ENCODE assay signal across 9 mouse cellular contexts in the genomic region with DNA sequence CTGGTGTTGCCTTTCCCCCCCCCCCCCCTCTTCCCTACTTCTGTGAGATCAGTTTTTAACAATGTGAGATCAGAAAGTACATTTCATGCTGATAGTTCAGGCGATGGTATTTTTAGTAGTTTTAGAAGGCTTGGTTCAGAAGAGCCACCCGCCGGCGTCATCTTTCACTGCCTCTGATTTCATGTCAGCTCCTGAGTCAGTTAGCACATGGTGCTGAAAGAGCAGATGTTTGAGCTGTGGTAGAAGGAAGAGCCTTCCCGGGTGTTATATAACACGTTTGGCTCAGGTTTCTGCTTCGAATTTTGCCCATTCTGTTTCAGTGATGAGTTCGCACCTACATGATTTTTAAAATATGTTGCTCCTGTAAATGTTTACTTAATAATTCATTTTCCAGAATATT.
DNase-seq lines count a peak whose midpoint lies in the region; ATAC-seq lines count a peak whose summit lies in the region.
"Had no signal": no experiment of that assay in that cellular context is flagged by ENCODE, and none has a peak within 500 bp of the region (broad histone marks: within the 10 kb centered on the region; RNA-seq: fewer than 3 reads in every experiment).

No protein-coding gene starts in this region.

- no peaks in the 10 kb centered on the region for H3K4me1 ChIP-seq in midbrain, embryonic 11.5 days (ENCODE audit: control insufficient read depth, insufficient read depth, low read length)
- no peaks in the 10 kb centered on the region for H3K4me1 ChIP-seq in midbrain, embryonic 10.5 days

- H3K4me2 ChIP-seq in midbrain, embryonic 11.5 days: no peak overlapping the region
- H3K4me2 ChIP-seq: liver, embryonic 15.5 days had no signal

- no peak overlapping the region for H3K27ac ChIP-seq in midbrain, embryonic 11.5 days (ENCODE audit: low read depth, low read length)
- no peak overlapping the region for H3K27ac ChIP-seq in midbrain, embryonic 10.5 days (replicated peaks)
- H3K27ac ChIP-seq: liver, embryonic 15.5 days had no signal

- 79% methylated on average over 8 of the region's 8 CpGs for WGBS in midbrain, embryonic 11.5 days
- 84% methylated on average over 8 of the region's 8 CpGs for WGBS in midbrain, embryonic 10.5 days

- no peaks in the 10 kb centered on the region for H3K27me3 ChIP-seq in midbrain, embryonic 11.5 days (ENCODE audit: control insufficient read depth, insufficient read depth, low read length)
- H3K27me3 ChIP-seq in midbrain, embryonic 10.5 days (ENCODE audit: low read depth, poor library complexity, severe bottlenecking): no peaks in the 10 kb centered on the region
- H3K27me3 ChIP-seq: liver, embryonic 15.5 days had no signal

- no peak overlapping the region for H3K9ac ChIP-seq in midbrain, embryonic 11.5 days (ENCODE audit: low read length)
- H3K9ac ChIP-seq: liver, embryonic 15.5 days had no signal

- no peak overlapping the region for H3K4me3 ChIP-seq in midbrain, embryonic 11.5 days (ENCODE audit: low read depth, low read length)
- no peak overlapping the region for H3K4me3 ChIP-seq in midbrain, embryonic 10.5 days
- H3K4me3 ChIP-seq: liver, embryonic 15.5 days had no signal

- no peak for ATAC-seq in midbrain, embryonic 11.5 days (ENCODE audit: low FRiP score)
- ATAC-seq in erythroblast, adult 5-6 weeks (replicated peaks; ENCODE audit: low FRiP score, poor library complexity, severe bottlenecking): no peak

- DNase-seq in embryo, embryonic 10 days (ENCODE audit: low spot score): peak; percentile 57
- no peak for DNase-seq in embryo, embryonic 9.5 days (ENCODE audit: extremely low spot score)
- DNase-seq in midbrain, embryonic 11.5 days (ENCODE audit: low spot score, missing footprints): peak; percentile 51
- DNase-seq in midbrain, embryonic 10.5 days (ENCODE audit: low spot score): no peak
- peak; percentile 69 to 89 for DNase-seq in layer of hippocampus, adult 18-20 months (ENCODE audit: low spot score in 2 of 2)
- DNase-seq in right cerebral cortex, postnatal 10 days (ENCODE audit: low spot score in 2 of 2): peak; percentile 68 to 72
- DNase-seq in urinary bladder, postnatal 14 days (ENCODE audit: low spot score): no peak

- H3K9me3 ChIP-seq in midbrain, embryonic 11.5 days (ENCODE audit: control insufficient read depth, low read length): no peaks in the 10 kb centered on the region
- H3K9me3 ChIP-seq in midbrain, embryonic 10.5 days (replicated peaks): no peaks in the 10 kb centered on the region
- H3K9me3 ChIP-seq: liver, embryonic 15.5 days had no signal

- H3K36me3 ChIP-seq in midbrain, embryonic 11.5 days (ENCODE audit: control insufficient read depth, insufficient read depth, low read length): no peaks in the 10 kb centered on the region
- no peaks in the 10 kb centered on the region for H3K36me3 ChIP-seq in midbrain, embryonic 10.5 days
- H3K36me3 ChIP-seq: liver, embryonic 15.5 days had no signal

Comparison
In these comparisons a context has a peak if more than half of its experiments do, and no peak if none do; other contexts are left out.
1. DNase-seq: peak in embryo, embryonic 10 days (single experiment), midbrain, embryonic 11.5 days (single experiment), layer of hippocampus, adult 18-20 months (2 of 2) and right cerebral cortex, postnatal 10 days (2 of 2); none in embryo, embryonic 9.5 days (single experiment), midbrain, embryonic 10.5 days (single experiment) and urinary bladder, postnatal 14 days (single experiment).